Mouse (Mus musculus): ENCODE measurements around the gene Ranbp3l. TPM values are rescaled to one million over a fixed set of nuclear protein-coding genes. Genes with fewer than 3 reads are reported as not detected.

Gene Ranbp3l
- polyA plus RNA-seq, 1 experiment from 2014 or later = 0.28 TPM

DNA sequence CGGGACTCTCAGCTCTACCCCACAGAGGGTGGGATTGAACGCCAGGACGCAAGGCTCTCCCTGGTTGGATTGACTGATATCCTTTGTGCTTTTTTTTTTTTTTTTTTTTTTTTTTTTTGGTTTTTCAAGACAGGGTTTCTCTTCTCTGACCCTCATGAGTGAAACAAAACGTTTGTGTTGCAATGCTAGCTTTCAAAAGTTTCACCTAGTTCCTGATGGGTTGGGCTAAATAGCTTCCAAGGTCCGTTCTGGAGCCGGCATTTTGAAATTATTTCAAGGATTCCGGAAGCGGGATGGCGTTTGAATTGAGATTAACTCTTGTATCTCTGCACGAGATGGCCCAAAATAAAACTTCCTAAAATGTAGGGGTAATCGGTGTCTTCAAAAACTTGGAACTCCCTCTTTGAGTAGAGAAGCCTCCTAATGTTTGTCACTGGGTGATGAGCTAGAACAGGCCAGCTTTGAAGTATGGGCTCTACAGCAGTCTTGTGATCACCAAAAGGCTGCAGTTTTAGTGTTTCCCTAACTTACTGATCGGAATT is 105.4 kb downstream of the Ranbp3l start:
- Histone ChIP-seq H3K4me1 (peaks cover 50% of the 10 kb centered on the region), H3K27me3 (ENCODE audit: insufficient read depth, poor library complexity, severe bottlenecking) (no peaks in the 10 kb centered on the region), H3K36me3 (no peaks in the 10 kb centered on the region), H3K4me3 (peak overlapping the region; percentile 99), H3K27ac (peak overlapping the region; percentile 99), H3K9me3 (no peaks in the 10 kb centered on the region)
- 22% methylated on average over 12 of the region's 12 CpGs for WGBS
- DNase-seq (ENCODE audit: low spot score) = no peak

DNA sequence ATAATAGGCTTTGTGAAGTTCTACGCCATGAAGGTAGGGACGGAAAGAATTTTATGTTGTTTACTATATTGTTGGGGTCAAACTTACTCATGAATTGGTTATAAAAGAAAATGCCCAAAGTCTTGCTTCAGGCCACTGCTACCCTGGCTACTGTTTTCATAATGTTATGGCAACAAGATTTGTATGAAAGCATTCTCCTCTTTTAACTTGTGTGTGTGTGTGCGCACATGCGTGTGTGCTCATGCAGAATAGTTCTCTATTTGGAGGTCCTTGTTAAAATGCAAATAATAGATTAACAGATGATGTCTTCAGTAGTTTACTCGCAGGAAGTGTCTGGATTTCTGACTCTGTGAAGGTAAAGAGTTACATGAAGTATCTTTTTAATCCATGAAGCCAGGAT is 105.9 kb downstream of the Ranbp3l start:
- peaks cover 56% of the 10 kb centered on the region for H3K4me1 ChIP-seq
- H3K27ac ChIP-seq = peak overlapping the region; percentile 99

DNA sequence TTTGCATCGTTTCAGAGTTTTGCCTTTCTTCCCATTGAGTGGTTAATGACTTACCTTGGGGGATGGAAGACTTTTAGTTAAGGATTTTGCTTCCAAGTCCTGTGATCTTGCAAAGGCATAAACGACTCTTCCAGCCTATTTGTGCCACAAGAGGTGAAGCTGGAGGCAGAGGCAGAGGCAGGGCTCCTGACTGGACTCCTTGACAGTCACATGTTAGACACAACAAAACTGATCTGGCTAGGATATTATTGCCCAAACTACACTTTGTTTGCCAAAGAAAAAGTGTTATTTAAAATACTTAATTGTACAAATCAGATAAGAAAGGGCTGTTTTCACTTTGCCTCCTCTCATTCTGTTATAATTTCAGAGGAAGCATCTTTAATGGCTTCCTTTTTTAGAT is 106.4 kb downstream of the Ranbp3l start:
- Histone ChIP-seq H3K27me3 (ENCODE audit: insufficient read depth, poor library complexity, severe bottlenecking) (no peaks in the 10 kb centered on the region), H3K27ac (peak overlapping the region; percentile 99), H3K4me3 (peak overlapping the region; percentile 99), H3K36me3 (no peaks in the 10 kb centered on the region), H3K9me3 (no peaks in the 10 kb centered on the region), H3K4me1 (peaks cover 60% of the 10 kb centered on the region)
- DNase-seq (ENCODE audit: low spot score) = no peak
- WGBS = 18% methylated on average over 2 of the region's 2 CpGs

More for the DNA sequence above, 105.9 kb downstream of the Ranbp3l start:
- Histone ChIP-seq H3K9me3 (no peaks in the 10 kb centered on the region), H3K27me3 (ENCODE audit: insufficient read depth, poor library complexity, severe bottlenecking) (no peaks in the 10 kb centered on the region), H3K4me3 (peak overlapping the region; percentile 99), H3K36me3 (no peaks in the 10 kb centered on the region)
- WGBS = 75% methylated on average over 5 of the region's 5 CpGs
- no peak for DNase-seq (ENCODE audit: low spot score)

DNA sequence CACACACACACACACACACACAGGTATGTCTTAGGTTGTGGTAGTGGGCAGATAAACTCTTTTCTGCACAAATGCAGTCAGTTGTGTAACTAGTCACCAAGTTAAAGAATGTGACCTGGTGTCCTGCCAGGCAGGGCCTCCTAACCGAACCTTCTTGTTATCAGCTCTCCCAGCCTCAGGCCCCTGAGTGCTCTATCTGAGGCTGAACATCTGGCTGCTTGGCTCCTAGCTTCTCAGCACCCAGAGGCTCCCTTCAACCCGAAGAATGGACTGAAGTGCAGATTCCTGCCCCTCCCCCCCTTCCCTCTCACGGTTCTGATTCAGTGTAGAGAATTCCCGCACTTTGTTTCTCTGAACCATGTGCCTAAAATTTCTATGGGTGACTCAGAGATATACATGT is 106.9 kb downstream of the Ranbp3l start:
- Histone ChIP-seq H3K36me3 (no peaks in the 10 kb centered on the region), H3K4me3 (peak overlapping the region; percentile 99), H3K27ac (peak overlapping the region; percentile 99), H3K4me1 (peaks cover 66% of the 10 kb centered on the region), H3K9me3 (no peaks in the 10 kb centered on the region), H3K27me3 (ENCODE audit: insufficient read depth, poor library complexity, severe bottlenecking) (no peaks in the 10 kb centered on the region)
- peak; percentile 95 for DNase-seq (ENCODE audit: low spot score)
- under 1% methylated on average over 4 of the region's 4 CpGs for WGBS

DNA sequence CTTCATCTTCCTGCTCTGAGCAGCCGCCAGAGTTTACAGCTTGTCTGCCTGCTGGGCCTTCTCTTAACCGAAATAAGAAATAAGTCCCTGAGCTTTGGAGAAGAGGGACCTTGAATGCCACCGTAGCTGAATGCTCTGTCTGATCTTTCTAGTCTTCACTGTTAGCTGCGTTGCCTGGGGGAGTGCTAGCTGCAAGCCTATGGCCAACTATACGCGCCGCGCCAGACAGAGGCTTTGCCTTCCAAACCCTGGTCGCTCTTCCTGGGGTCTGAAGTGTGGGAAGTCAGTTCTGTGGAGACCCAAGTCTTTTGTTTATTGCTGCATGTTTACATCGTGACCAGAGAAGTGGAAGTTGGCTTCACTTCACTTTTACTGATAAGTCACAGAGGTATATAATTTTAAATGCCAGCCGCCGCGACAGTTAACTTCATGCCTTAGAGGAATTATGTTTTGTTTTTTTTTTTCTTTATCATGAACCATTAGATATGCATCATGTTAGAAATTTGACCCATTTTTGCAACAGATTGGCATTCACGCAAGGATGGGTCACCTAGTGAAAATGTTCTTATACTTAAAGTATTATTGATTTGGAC is 108.0 kb downstream of the Ranbp3l start:
- Histone ChIP-seq H3K4me3 (peak overlapping the region; percentile 99), H3K36me3 (no peaks in the 10 kb centered on the region), H3K27ac (peak overlapping the region; percentile 99), H3K4me1 (peaks cover 67% of the 10 kb centered on the region), H3K27me3 (ENCODE audit: insufficient read depth, poor library complexity, severe bottlenecking) (no peaks in the 10 kb centered on the region), H3K9me3 (no peaks in the 10 kb centered on the region)
- WGBS = 47% methylated on average over 14 of the region's 14 CpGs
- DNase-seq (ENCODE audit: low spot score) = no peak

DNA sequence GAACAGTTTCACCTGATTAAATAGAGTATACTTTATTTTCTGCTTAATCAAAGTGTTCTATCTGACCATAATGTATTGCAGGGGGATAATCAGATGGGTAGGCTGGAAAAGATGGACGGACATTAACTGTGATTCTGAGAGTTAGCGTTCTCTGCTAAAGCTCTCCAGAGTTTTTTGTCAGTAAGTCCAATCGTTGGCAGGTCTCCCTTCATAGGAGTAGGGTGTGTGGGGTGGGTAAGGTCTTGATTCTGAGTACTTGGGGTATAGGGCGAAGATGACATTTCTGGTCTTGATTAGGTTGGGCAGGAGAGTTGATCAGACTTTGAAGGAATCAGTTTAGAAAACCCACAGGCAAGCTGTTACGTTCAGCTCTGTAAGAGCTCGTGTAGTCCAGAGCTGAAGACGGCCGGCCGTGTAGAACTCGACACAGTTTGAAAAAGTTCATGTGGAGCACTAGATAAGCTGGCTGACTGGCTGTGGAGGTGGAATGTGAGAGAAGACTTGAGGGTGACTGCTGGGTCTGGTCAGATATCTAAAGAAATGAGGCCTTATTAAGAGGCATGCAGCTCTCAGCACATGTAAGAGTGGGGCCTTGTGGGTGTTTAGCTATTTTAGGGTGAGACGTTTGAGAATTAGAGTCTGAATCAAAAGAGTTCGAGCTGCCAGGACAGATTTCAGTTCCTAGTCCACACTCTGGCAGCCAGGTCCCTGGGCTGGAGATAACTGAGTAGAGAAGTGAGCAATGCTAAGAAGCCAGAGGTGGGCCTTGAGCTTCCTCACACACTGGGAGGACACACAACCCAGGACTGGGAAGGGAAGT is 110.9 kb downstream of the Ranbp3l start:
- Histone ChIP-seq H3K27me3 (ENCODE audit: insufficient read depth, poor library complexity, severe bottlenecking) (no peaks in the 10 kb centered on the region), H3K27ac (peak overlapping the region; percentile 90), H3K9me3 (no peaks in the 10 kb centered on the region), H3K4me1 (peaks cover 85% of the 10 kb centered on the region), H3K36me3 (no peaks in the 10 kb centered on the region; the same call in 1 of the 2 replicates), H3K4me3 (peak overlapping the region; percentile 42)
- peak; percentile 87 for DNase-seq (ENCODE audit: low spot score)
- 25% methylated on average over 12 of the region's 12 CpGs for WGBS

DNA sequence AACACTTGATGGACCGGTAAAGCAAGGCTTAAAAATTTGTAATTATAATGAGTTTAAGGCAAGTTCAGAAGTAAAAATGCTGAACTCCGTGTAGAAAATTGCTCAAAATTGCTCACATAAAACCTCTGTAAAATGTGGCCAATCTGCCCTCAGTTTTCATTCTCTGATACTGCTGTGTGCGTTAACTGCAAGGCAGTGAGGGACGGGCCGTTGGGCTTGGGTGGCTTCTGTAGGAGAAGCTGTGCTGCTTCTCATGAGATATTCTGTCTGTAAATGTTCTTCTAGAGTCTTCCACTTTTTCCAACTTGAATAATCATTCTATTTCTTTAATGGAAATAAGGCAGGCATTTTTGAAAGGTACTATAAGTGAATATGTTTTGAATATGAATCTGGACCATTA is 111.9 kb downstream of the Ranbp3l start:
- peaks cover 7% of the 10 kb centered on the region; the same call in 1 of the 2 replicates for H3K36me3 ChIP-seq
- H3K4me3 ChIP-seq = peak overlapping the region; percentile 16; the same call in 1 of the 2 replicates
- peak overlapping the region; percentile 90 for H3K27ac ChIP-seq
- WGBS = 37% methylated on average over 5 of the region's 5 CpGs
- no peak for DNase-seq (ENCODE audit: low spot score)
- H3K4me1 ChIP-seq = peaks cover 75% of the 10 kb centered on the region
- no peaks in the 10 kb centered on the region for H3K9me3 ChIP-seq
- H3K27me3 ChIP-seq (ENCODE audit: insufficient read depth, poor library complexity, severe bottlenecking) = no peaks in the 10 kb centered on the region

DNA sequence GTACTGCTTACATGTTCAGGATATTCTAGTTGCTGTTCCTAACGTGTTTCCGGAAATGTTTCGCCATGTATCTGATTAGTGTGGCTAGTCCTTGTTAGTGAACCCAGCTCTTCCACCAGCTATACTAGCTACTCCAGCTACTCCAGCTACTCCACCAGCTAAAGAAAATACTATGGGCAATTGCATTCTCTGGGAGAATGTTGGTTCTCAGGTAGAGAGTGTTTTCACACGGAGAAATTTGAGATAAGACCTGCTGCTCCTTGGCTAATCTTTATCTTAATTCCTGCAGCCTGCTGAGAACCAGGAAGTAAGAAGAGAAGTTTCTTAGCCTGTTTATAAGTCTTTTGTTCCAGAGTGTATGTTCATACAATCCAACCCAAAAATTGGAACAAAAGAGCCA is 112.5 kb downstream of the Ranbp3l start:
- H3K9me3 ChIP-seq = no peaks in the 10 kb centered on the region
- no peak for DNase-seq (ENCODE audit: low spot score)
- 27% methylated on average over 4 of the region's 4 CpGs for WGBS
- H3K36me3 ChIP-seq = peaks cover 11% of the 10 kb centered on the region; the same call in 1 of the 2 replicates
- peak overlapping the region; percentile 56; the same call in 1 of the 2 replicates for H3K27ac ChIP-seq
- 0 out of 2 replicates have a peak overlapping the region, but pooled peaks have one; percentile 0 for H3K4me3 ChIP-seq
- H3K4me1 ChIP-seq = peaks cover 70% of the 10 kb centered on the region
- H3K27me3 ChIP-seq (ENCODE audit: insufficient read depth, poor library complexity, severe bottlenecking) = no peaks in the 10 kb centered on the region

DNA sequence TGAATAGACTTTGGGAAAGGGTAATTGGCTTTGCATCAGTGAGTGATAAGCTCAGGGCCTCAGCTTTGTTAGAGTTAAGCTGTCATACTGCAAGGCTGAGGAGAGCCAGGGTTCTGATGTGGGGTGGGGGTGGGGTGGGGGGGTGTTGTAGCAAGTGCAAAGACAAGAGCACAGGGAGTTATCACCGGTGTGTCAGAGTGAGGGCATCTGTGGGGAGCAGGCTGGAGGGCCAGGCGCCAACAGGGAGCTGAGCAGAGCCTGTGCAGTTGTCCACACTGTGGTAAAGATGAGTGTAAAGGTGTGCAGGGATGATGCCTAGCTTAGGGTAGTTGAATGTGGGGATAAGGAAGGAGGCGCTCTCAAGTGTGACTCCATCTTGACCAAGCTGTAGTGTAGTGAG is 113.5 kb downstream of the Ranbp3l start:
- Histone ChIP-seq H3K4me3 (no peak overlapping the region), H3K9me3 (no peaks in the 10 kb centered on the region), H3K27ac (peak overlapping the region; percentile 76), H3K27me3 (ENCODE audit: insufficient read depth, poor library complexity, severe bottlenecking) (no peaks in the 10 kb centered on the region), H3K36me3 (peaks cover 15% of the 10 kb centered on the region; the same call in 1 of the 2 replicates), H3K4me1 (peaks cover 69% of the 10 kb centered on the region)
- DNase-seq (ENCODE audit: low spot score) = no peak
- WGBS = 39% methylated on average over 3 of the region's 3 CpGs

DNA sequence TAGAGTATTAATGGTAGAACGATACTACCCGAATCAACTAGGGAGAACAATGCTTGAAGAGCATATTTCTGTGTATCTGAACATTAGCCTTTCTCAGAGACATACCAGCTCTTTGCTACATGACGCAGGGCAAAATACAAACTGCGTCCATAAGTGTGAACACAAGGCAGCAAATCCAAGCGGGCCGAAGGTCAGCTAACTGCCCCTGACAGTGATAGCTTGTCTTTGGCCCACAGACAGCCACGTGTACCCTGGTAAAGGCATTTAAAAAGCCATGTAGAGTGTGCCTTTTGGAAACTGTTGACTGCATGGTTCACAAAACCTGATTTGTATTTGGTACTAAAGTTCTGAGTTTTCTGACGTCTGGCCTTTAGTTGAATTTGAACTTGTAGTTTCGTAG is 115.0 kb downstream of the Ranbp3l start:
- no peak for DNase-seq (ENCODE audit: low spot score)
- H3K36me3 ChIP-seq = peaks cover 19% of the 10 kb centered on the region
- H3K27me3 ChIP-seq (ENCODE audit: insufficient read depth, poor library complexity, severe bottlenecking) = no peaks in the 10 kb centered on the region
- H3K4me1 ChIP-seq = peaks cover 67% of the 10 kb centered on the region
- H3K27ac ChIP-seq = no peak overlapping the region
- H3K4me3 ChIP-seq = no peak overlapping the region
- no peaks in the 10 kb centered on the region for H3K9me3 ChIP-seq
- WGBS = 76% methylated on average over 9 of the region's 9 CpGs

DNA sequence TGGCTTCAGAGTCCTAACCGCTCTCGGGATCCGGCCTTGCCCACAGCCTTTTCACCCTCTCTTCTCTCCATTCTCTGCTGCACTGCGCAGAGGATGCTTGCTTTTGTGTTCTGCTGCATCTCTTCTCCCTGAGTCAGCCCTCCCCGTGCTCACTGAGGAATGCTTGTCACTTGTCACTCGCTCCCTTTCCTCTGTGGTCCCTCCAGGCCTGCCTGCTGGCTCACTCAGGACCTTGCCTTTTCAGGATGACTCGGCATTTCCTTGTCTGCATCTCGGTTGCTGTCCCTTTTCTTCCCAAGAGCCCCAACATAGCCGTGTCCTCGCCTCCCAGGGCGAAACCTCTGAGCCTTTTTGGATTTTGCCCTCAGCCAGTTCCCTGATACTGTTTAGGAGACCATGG is 119.1 kb downstream of the Ranbp3l start:
- no peaks in the 10 kb centered on the region for H3K27me3 ChIP-seq (ENCODE audit: insufficient read depth, poor library complexity, severe bottlenecking)
- H3K4me1 ChIP-seq = peaks cover 36% of the 10 kb centered on the region
- H3K4me3 ChIP-seq = no peak overlapping the region
- peaks cover 46% of the 10 kb centered on the region for H3K36me3 ChIP-seq
- no peaks in the 10 kb centered on the region for H3K9me3 ChIP-seq
- peak overlapping the region; percentile 75 for H3K27ac ChIP-seq
- 45% methylated on average over 11 of the region's 11 CpGs for WGBS
- DNase-seq (ENCODE audit: low spot score) = peak; percentile 91

DNA sequence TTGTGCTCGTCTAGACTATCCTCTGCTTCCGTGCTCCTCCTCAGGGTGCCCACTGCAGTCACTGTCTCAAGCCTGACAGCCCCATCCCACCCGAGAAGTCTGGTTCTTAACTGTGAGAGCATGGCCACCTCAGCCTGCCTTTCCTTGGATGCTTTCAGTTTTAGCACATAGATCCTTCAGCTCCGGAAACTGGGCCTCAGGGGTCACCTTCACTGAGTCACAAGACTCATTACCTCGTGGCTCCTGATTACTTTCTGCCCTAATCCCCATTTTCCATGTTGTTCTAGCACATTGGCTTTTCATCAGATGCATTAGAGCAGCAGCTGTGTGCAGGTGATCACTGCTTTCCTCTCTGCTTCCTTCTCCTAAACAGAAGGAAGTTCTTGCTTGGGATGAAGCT is 119.7 kb downstream of the Ranbp3l start:
- no peak for DNase-seq (ENCODE audit: low spot score)
- no peaks in the 10 kb centered on the region for H3K27me3 ChIP-seq (ENCODE audit: insufficient read depth, poor library complexity, severe bottlenecking)
- H3K9me3 ChIP-seq = no peaks in the 10 kb centered on the region
- no peak overlapping the region for H3K4me3 ChIP-seq
- peaks cover 52% of the 10 kb centered on the region for H3K36me3 ChIP-seq
- peak overlapping the region; percentile 75 for H3K27ac ChIP-seq
- WGBS = 73% methylated on average over 5 of the region's 5 CpGs
- H3K4me1 ChIP-seq = peaks cover 33% of the 10 kb centered on the region
